Mouse (Mus musculus): ENCODE results near the gene Pet117. TPM values are rescaled to one million over a fixed set of nuclear protein-coding genes. Genes with fewer than 3 reads are reported as not detected.

Gene Pet117
- polyA plus RNA-seq (2015; fragmentation: Nextera tagmentation; extraction: Ambion mirVana): 2.4 and 2.5 TPM in 2 replicates

GRCm38 (mm10) chr2:144368400-144369019 lies at the start of gene Pet117, which contains the start of gene Kat14:
Gene Pet117 (plus strand): TSS chr2:144368996.
Gene Kat14 (plus strand): TSS chr2:144368983.
- Histone ChIP-seq H3K4me3 (ENCODE audit: low read depth, low read length) (peak within 1 kb of the TSS; percentile 65), H3K4me1 (replicated peaks; ENCODE audit: control insufficient read depth, insufficient read depth) (peaks cover 3% of the 10 kb centered on the region; the same call in 1 of the 2 replicates), H3K36me3 (ENCODE audit: control insufficient read depth, insufficient read depth, low read length) (0 out of 2 replicates have a peak, but pooled peaks cover 3% of the 10 kb centered on the region), H3K9me3 (ENCODE audit: control insufficient read depth, low read length) (no peaks in the 10 kb centered on the region), H3K9ac (ENCODE audit: low read length) (peak within 1 kb of the TSS; percentile 68), H3K27ac (replicated peaks) (peak within 1 kb of the TSS; percentile 96), H3K27me3 (ENCODE audit: control insufficient read depth, insufficient read depth, low read length) (no peaks in the 10 kb centered on the region), H3K4me2 (replicated peaks; ENCODE audit: low read depth) (peak within 1 kb of the TSS; percentile 56)
- ATAC-seq (ENCODE audit: low FRiP score, low TSS enrichment) (peak; percentile 98), DNase-seq (ENCODE audit: low spot score) (peak; percentile 98)
- TF ChIP-seq CTCF (IDR thresholded peaks at IDR 0.05; ENCODE audit: low read depth) (no peak; the same call in 1 of the 2 replicates), EP300 (optimal IDR thresholded peaks at IDR 0.05) (peak; percentile 71)
- 5% methylated on average over 34 of the region's 38 CpGs for WGBS

- Histone ChIP-seq H3K27me3 (ENCODE audit: control insufficient read depth, insufficient read depth, low read length) (no peaks in the 10 kb centered on the region), H3K4me3 (ENCODE audit: low read depth, low read length) (no peak overlapping the region), H3K36me3 (ENCODE audit: control insufficient read depth, insufficient read depth, low read length) (no peaks in the 10 kb centered on the region), H3K4me1 (replicated peaks; ENCODE audit: control insufficient read depth, insufficient read depth) (no peaks in the 10 kb centered on the region), H3K9me3 (ENCODE audit: control insufficient read depth, low read length) (no peaks in the 10 kb centered on the region), H3K9ac (ENCODE audit: low read length) (no peak overlapping the region), H3K27ac (replicated peaks) (no peak overlapping the region), H3K4me2 (replicated peaks; ENCODE audit: low read depth) (no peak overlapping the region)
- WGBS: 50% methylated on average over 3 of the region's 3 CpGs
- TF ChIP-seq EP300 (optimal IDR thresholded peaks at IDR 0.05): no peak
- TF ChIP-seq CTCF (IDR thresholded peaks at IDR 0.05; ENCODE audit: low read depth): no peak
- ATAC-seq (ENCODE audit: low FRiP score, low TSS enrichment) (no peak), DNase-seq (ENCODE audit: low spot score) (no peak)
Observed at GRCm38 (mm10) chr2:144324218-144324617, 44.6 kb upstream of the Pet117 start.

DNA sequence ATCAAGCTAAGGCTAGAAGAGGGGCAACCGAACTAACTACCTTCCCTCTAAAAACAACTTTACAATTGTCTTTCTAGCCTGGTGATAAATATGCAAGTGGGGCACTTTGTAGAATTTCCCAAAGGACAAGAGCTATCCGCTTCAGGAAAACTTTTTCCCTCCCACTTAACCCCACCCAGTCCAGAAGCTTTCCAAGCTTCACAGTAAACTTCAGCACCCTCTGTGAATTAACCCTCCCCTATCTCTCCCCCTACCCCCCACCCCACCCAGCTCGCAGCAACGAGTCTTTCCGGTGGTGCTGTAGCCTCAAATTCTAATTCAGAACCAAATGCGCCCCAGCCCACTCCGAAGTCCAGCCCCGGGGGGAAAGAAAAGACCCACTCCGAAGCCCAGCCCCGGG lies 39.3 kb upstream of the Pet117 start:
- Histone ChIP-seq H3K36me3 (ENCODE audit: control insufficient read depth, insufficient read depth, low read length) (no peaks in the 10 kb centered on the region), H3K9ac (ENCODE audit: low read length) (no peak overlapping the region), H3K4me3 (ENCODE audit: low read depth, low read length) (no peak overlapping the region), H3K4me2 (replicated peaks; ENCODE audit: low read depth) (peak overlapping the region; percentile 98), H3K9me3 (ENCODE audit: control insufficient read depth, low read length) (no peaks in the 10 kb centered on the region), H3K27me3 (ENCODE audit: control insufficient read depth, insufficient read depth, low read length) (no peaks in the 10 kb centered on the region), H3K4me1 (replicated peaks; ENCODE audit: control insufficient read depth, insufficient read depth) (peaks cover 4% of the 10 kb centered on the region; the same call in 1 of the 2 replicates), H3K27ac (replicated peaks) (no peak overlapping the region)
- WGBS: 6% methylated on average over 8 of the region's 10 CpGs
- DNase-seq (ENCODE audit: low spot score): no peak
- no peak for ATAC-seq (ENCODE audit: low FRiP score, low TSS enrichment)
- no peak for TF ChIP-seq CTCF (IDR thresholded peaks at IDR 0.05; ENCODE audit: low read depth)
- no peak for TF ChIP-seq EP300 (optimal IDR thresholded peaks at IDR 0.05)

- no peak overlapping the region for H3K9ac ChIP-seq (ENCODE audit: low read length)
- 7% methylated on average over 10 of the region's 10 CpGs for WGBS
- TF ChIP-seq EP300 (optimal IDR thresholded peaks at IDR 0.05) (no peak), CTCF (IDR thresholded peaks at IDR 0.05; ENCODE audit: low read depth) (no peak)
- H3K27me3 ChIP-seq (ENCODE audit: control insufficient read depth, insufficient read depth, low read length): no peaks in the 10 kb centered on the region
- peaks cover 4% of the 10 kb centered on the region; the same call in 1 of the 2 replicates for H3K4me1 ChIP-seq (replicated peaks; ENCODE audit: control insufficient read depth, insufficient read depth)
- H3K4me2 ChIP-seq (replicated peaks; ENCODE audit: low read depth): peak overlapping the region; percentile 98
- no peak for ATAC-seq (ENCODE audit: low FRiP score, low TSS enrichment)
- no peaks in the 10 kb centered on the region for H3K36me3 ChIP-seq (ENCODE audit: control insufficient read depth, insufficient read depth, low read length)
- no peaks in the 10 kb centered on the region for H3K9me3 ChIP-seq (ENCODE audit: control insufficient read depth, low read length)
- DNase-seq (ENCODE audit: low spot score): peak; percentile 24
- H3K4me3 ChIP-seq (ENCODE audit: low read depth, low read length): peak overlapping the region; percentile 59
- H3K27ac ChIP-seq (replicated peaks): no peak overlapping the region
Observed at GRCm38 (mm10) chr2:144329937-144330336, 38.9 kb upstream of the Pet117 start.

DNA sequence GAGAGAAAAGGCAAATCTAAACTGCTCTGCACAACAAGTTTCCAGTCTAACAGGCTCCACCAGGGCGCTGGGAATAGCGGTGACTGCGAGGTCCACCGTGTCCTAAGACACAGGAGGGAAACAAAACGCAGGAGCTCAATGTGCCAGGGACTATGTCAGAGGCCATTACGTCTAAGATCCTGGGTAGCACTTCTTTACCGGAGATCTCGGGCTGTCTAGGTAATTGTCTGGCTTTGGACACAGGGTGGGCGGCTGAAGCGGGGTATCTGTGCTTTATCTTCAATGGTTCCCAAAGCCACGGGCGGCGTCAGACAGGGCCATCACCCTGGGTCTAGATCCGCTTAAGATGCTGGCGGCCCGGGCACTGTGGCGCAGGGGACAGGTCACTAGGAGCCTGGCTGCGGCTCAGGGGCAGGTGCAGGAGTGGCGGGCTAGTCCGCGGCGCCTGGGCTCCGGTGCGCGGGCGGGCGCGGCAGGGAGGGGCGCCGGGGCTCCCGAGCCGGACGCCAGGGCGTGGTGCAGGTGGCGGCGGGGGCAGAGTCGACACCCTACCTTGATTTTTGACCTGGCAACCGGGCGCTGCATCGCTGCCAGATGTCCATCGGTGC lies 38.3 kb upstream of the Pet117 start:
- Histone ChIP-seq H3K27ac (replicated peaks) (peak overlapping the region; percentile 76; the same call in 1 of the 2 replicates), H3K36me3 (ENCODE audit: control insufficient read depth, insufficient read depth, low read length) (no peaks in the 10 kb centered on the region), H3K9ac (ENCODE audit: low read length) (peak overlapping the region; percentile 63), H3K27me3 (ENCODE audit: control insufficient read depth, insufficient read depth, low read length) (no peaks in the 10 kb centered on the region), H3K4me3 (ENCODE audit: low read depth, low read length) (peak overlapping the region; percentile 59), H3K4me2 (replicated peaks; ENCODE audit: low read depth) (peak overlapping the region; percentile 98), H3K4me1 (replicated peaks; ENCODE audit: control insufficient read depth, insufficient read depth) (peaks cover 4% of the 10 kb centered on the region; the same call in 1 of the 2 replicates), H3K9me3 (ENCODE audit: control insufficient read depth, low read length) (no peaks in the 10 kb centered on the region)
- TF ChIP-seq EP300 (optimal IDR thresholded peaks at IDR 0.05): no peak
- no peak for TF ChIP-seq CTCF (IDR thresholded peaks at IDR 0.05; ENCODE audit: low read depth)
- 1% methylated on average over 36 of the region's 41 CpGs for WGBS
- ATAC-seq (ENCODE audit: low FRiP score, low TSS enrichment): peak; percentile 78
- peak; percentile 78 for DNase-seq (ENCODE audit: low spot score)

GRCm38 (mm10) chr2:144330960-144331371 lies 37.8 kb upstream of the Pet117 start:
- Histone ChIP-seq H3K27ac (replicated peaks) (peak overlapping the region; percentile 76), H3K36me3 (ENCODE audit: control insufficient read depth, insufficient read depth, low read length) (no peaks in the 10 kb centered on the region), H3K27me3 (ENCODE audit: control insufficient read depth, insufficient read depth, low read length) (no peaks in the 10 kb centered on the region), H3K4me1 (replicated peaks; ENCODE audit: control insufficient read depth, insufficient read depth) (peaks cover 4% of the 10 kb centered on the region; the same call in 1 of the 2 replicates), H3K9me3 (ENCODE audit: control insufficient read depth, low read length) (no peaks in the 10 kb centered on the region), H3K4me3 (ENCODE audit: low read depth, low read length) (peak overlapping the region; percentile 59), H3K4me2 (replicated peaks; ENCODE audit: low read depth) (peak overlapping the region; percentile 98), H3K9ac (ENCODE audit: low read length) (peak overlapping the region; percentile 63)
- no peak for TF ChIP-seq CTCF (IDR thresholded peaks at IDR 0.05; ENCODE audit: low read depth)
- TF ChIP-seq EP300 (optimal IDR thresholded peaks at IDR 0.05): no peak
- ATAC-seq (ENCODE audit: low FRiP score, low TSS enrichment) (peak; percentile 63), DNase-seq (ENCODE audit: low spot score) (peak; percentile 82)
- under 1% methylated on average over 32 of the region's 50 CpGs for WGBS

Data from stomach, postnatal 0 days (tissue).